Mouse (Mus musculus) liver, adult 10 weeks (tissue): ENCODE data around the gene Nat8f1. TPM values are rescaled to one million over a fixed set of nuclear protein-coding genes. Genes with fewer than 3 reads are reported as not detected.

Experiments
- polyA plus RNA-seq: library from polyadenylated mRNA; stranded (reverse); fragments of 350-450 nt; fragmentation: Illumina TruSeq; extraction: RNeasy Lipid Tissue Mini Kit (QIAGEN cat#74804); gene quantifications from one replicate; pipeline ENCODE4 v1.2.3, GENCODE M21; 2014; ENCODE audit warnings: low read depth, low replicate concordance

The Nat8f1 gene
- polyA plus RNA-seq = 92.9 TPM

GRCm38 (mm10) chr6:85915539-85916513 lies at the start of gene Nat8f1:
TSS of gene Nat8f1 (minus strand) at chr6:85915687.

GRCm38 (mm10) chr6:85961101-85962091 lies 45.9 kb upstream of the Nat8f1 start, which contains the start of gene Dusp11:
TSS of gene Dusp11 (minus strand) at chr6:85961667.

GRCm38 (mm10) chr6:85911587-85911986 lies 3.9 kb downstream of the Nat8f1 start, which contains the start of gene Tprkb:
TSS of gene Tprkb (plus strand) at chr6:85911865.

GRCm38 (mm10) chr6:85904642-85905061 lies 10.8 kb downstream of the Nat8f1 start, which contains the start of gene Nat8f4:
TSS of gene Nat8f4 (minus strand) at chr6:85904884.

DNA sequence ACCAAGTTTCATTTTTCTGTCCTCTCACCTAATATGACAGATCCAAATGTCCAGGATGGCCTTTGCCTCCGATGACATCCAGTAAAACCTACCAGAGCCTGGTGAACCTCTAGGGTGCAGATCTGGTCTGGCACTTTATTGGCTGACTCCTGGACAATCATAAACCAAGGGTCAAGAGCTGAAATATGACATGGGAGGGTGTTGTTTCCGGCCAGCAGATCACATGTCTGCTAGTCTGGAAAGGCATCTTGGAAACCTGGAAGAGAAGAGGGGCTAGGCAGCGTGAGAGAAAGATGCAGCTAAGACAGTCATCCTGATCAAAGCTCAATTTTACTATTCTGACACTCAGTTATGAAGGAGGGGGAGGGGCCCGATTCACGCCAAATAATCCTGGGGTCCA lies 46.5 kb downstream of the Nat8f1 start, which contains the start of gene Nat8f2:
TSS of gene Nat8f2 (minus strand) at position 153 of the 400 bp plus-strand sequence.

Other genes starting within 250 kb of the Nat8f1 start
- 0.37 TPM for gene Nat8f7, start 202.5 kb downstream of the Nat8f1 start, polyA plus RNA-seq
- gene Nat8f3, start 149.9 kb downstream of the Nat8f1 start, polyA plus RNA-seq = 1.2 TPM
- gene Nat8f6, start 94.7 kb downstream of the Nat8f1 start, polyA plus RNA-seq = not detected
- 0.85 TPM for gene Nat8f5, start 94.7 kb downstream of the Nat8f1 start, polyA plus RNA-seq
- gene Nat8, start 83.6 kb downstream of the Nat8f1 start, polyA plus RNA-seq = 0.37 TPM
- 716 TPM for gene Nat8f2, start 46.5 kb downstream of the Nat8f1 start, polyA plus RNA-seq
- gene Nat8f4, start 10.8 kb downstream of the Nat8f1 start, polyA plus RNA-seq = 5.4 TPM
- 362 TPM for gene Tprkb, start 3.8 kb downstream of the Nat8f1 start, polyA plus RNA-seq
- gene Dusp11, start 46.0 kb upstream of the Nat8f1 start, polyA plus RNA-seq = 90.8 TPM
- gene Figla, start 100.5 kb upstream of the Nat8f1 start, polyA plus RNA-seq = not detected
- gene Add2, start 113.0 kb upstream of the Nat8f1 start, polyA plus RNA-seq = not detected